Mouse (Mus musculus): ENCODE measurements around the gene Eif3l. TPM values are rescaled to one million over a fixed set of nuclear protein-coding genes. Genes with fewer than 3 reads are reported as not detected.
"Not testable (repeated sequence)": the region's sequence is repeated elsewhere in the genome, so short reads cannot be mapped to it uniquely, and the experiment has no call there.

The Eif3l gene
- 164 and 193 TPM in 2 replicates for polyA plus RNA-seq (2015; fragmentation: Nextera tagmentation; extraction: Ambion mirVana)

GRCm38 (mm10) chr15:79074913-79075532 is at the start of gene Eif3l:
Gene Eif3l, plus strand, starts transcription at chr15:79075179.
- no peaks in the 10 kb centered on the region for H3K27me3 ChIP-seq (replicated peaks)
- WGBS, result under 1% methylated on average over 49 of the region's 49 CpGs
- H3K4me3 ChIP-seq (replicated peaks), result peak within 1 kb of the TSS; percentile 97
- peaks cover 22% of the 10 kb centered on the region for H3K4me1 ChIP-seq
- H3K4me2 ChIP-seq, result peak within 1 kb of the TSS; percentile 89
- H3K36me3 ChIP-seq, result peaks cover 33% of the 10 kb centered on the region
- H3K27ac ChIP-seq (replicated peaks), result peak within 1 kb of the TSS; percentile 89
- peak; percentile 91 for ATAC-seq (ENCODE audit: low FRiP score)
- H3K9me3 ChIP-seq (replicated peaks), result no peaks in the 10 kb centered on the region
- H3K9ac ChIP-seq (replicated peaks), result peak within 1 kb of the TSS; percentile 81

GRCm38 (mm10) chr15:79025687-79026308 is 49.2 kb upstream of the Eif3l start:
- H3K27ac ChIP-seq (replicated peaks), result no peak overlapping the region
- no peak for ATAC-seq (ENCODE audit: low FRiP score)
- peak overlapping the region; percentile 10 for H3K4me3 ChIP-seq (replicated peaks)
- H3K27me3 ChIP-seq (replicated peaks), result no peaks in the 10 kb centered on the region; the same call in 1 of the 2 replicates
- H3K9ac ChIP-seq (replicated peaks), result 0 out of 2 replicates have a peak overlapping the region, but pooled peaks have one; percentile 26
- H3K4me2 ChIP-seq, result peak overlapping the region; percentile 50
- peaks cover 41% of the 10 kb centered on the region for H3K4me1 ChIP-seq
- WGBS, result 12% methylated on average over 15 of the region's 18 CpGs
- H3K9me3 ChIP-seq (replicated peaks), result no peaks in the 10 kb centered on the region
- no peaks in the 10 kb centered on the region for H3K36me3 ChIP-seq

- Histone ChIP-seq H3K9ac (replicated peaks) (no peak overlapping the region), H3K4me1 (peaks cover 50% of the 10 kb centered on the region), H3K27ac (replicated peaks) (peak overlapping the region; percentile 92; the same call in 1 of the 2 replicates), H3K4me2 (peak overlapping the region; percentile 99), H3K9me3 (replicated peaks) (no peaks in the 10 kb centered on the region), H3K27me3 (replicated peaks) (no peaks in the 10 kb centered on the region; the same call in 1 of the 2 replicates), H3K4me3 (replicated peaks) (peak overlapping the region; percentile 60; the same call in 1 of the 2 replicates), H3K36me3 (no peaks in the 10 kb centered on the region)
- WGBS, result 34% methylated on average over 14 of the region's 14 CpGs
- no peak for ATAC-seq (ENCODE audit: low FRiP score)
Observed at GRCm38 (mm10) chr15:79026511-79027290, 48.3 kb upstream of the Eif3l start.

GRCm38 (mm10) chr15:79027291-79028205 is 47.4 kb upstream of the Eif3l start:
- Histone ChIP-seq H3K36me3 (no peaks in the 10 kb centered on the region), H3K9ac (replicated peaks) (peak overlapping the region; percentile 85), H3K27me3 (replicated peaks) (no peaks in the 10 kb centered on the region; the same call in 1 of the 2 replicates), H3K4me1 (peaks cover 57% of the 10 kb centered on the region), H3K4me2 (peak overlapping the region; percentile 99), H3K4me3 (replicated peaks) (peak overlapping the region; percentile 60), H3K27ac (replicated peaks) (peak overlapping the region; percentile 92), H3K9me3 (replicated peaks) (no peaks in the 10 kb centered on the region)
- 0 out of 2 replicates have a peak, but pooled peaks have one; percentile 9 for ATAC-seq (ENCODE audit: low FRiP score)
- 5% methylated on average over 46 of the region's 46 CpGs for WGBS

GRCm38 (mm10) chr15:79028237-79028738 is 46.7 kb upstream of the Eif3l start, which contains the start of gene H1f0:
Gene H1f0, plus strand, starts transcription at chr15:79028450.
- WGBS, result 0% methylated on average over 53 of the region's 58 CpGs
- H3K4me1 ChIP-seq, result peaks cover 58% of the 10 kb centered on the region
- ATAC-seq (ENCODE audit: low FRiP score), result peak; percentile 80

GRCm38 (mm10) chr15:79028823-79029484 is 46.0 kb upstream of the Eif3l start:
- peak overlapping the region; percentile 92 for H3K27ac ChIP-seq (replicated peaks)
- H3K4me1 ChIP-seq, result peaks cover 58% of the 10 kb centered on the region
- H3K4me2 ChIP-seq, result peak overlapping the region; percentile 99
- H3K4me3 ChIP-seq (replicated peaks), result peak overlapping the region; percentile 60
- no peaks in the 10 kb centered on the region; the same call in 1 of the 2 replicates for H3K27me3 ChIP-seq (replicated peaks)
- H3K36me3 ChIP-seq, result no peaks in the 10 kb centered on the region
- 21% methylated on average over 16 of the region's 16 CpGs for WGBS
- H3K9me3 ChIP-seq (replicated peaks), result no peaks in the 10 kb centered on the region
- 0 out of 2 replicates have a peak, but pooled peaks have one; percentile 1 for ATAC-seq (ENCODE audit: low FRiP score)
- H3K9ac ChIP-seq (replicated peaks), result peak overlapping the region; percentile 85

More at GRCm38 (mm10) chr15:79028237-79028738, 46.7 kb upstream of the Eif3l start, which contains the start of gene H1f0:
- H3K36me3 ChIP-seq, result no peaks in the 10 kb centered on the region
- no peaks in the 10 kb centered on the region for H3K9me3 ChIP-seq (replicated peaks)
- peak within 1 kb of the TSS; percentile 92 for H3K27ac ChIP-seq (replicated peaks)
- peak within 1 kb of the TSS; percentile 99 for H3K4me2 ChIP-seq
- H3K4me3 ChIP-seq (replicated peaks), result peak within 1 kb of the TSS; percentile 60
- H3K9ac ChIP-seq (replicated peaks), result peak within 1 kb of the TSS; percentile 85
- H3K27me3 ChIP-seq (replicated peaks), result no peaks in the 10 kb centered on the region; the same call in 1 of the 2 replicates

GRCm38 (mm10) chr15:79029519-79030241 is 45.3 kb upstream of the Eif3l start:
- no peaks in the 10 kb centered on the region for H3K36me3 ChIP-seq
- H3K9ac ChIP-seq (replicated peaks), result peak overlapping the region; percentile 70
- H3K4me2 ChIP-seq, result peak overlapping the region; percentile 99
- no peak for ATAC-seq (ENCODE audit: low FRiP score)
- H3K4me3 ChIP-seq (replicated peaks), result peak overlapping the region; percentile 60
- no peaks in the 10 kb centered on the region for H3K9me3 ChIP-seq (replicated peaks)
- H3K4me1 ChIP-seq, result peaks cover 58% of the 10 kb centered on the region
- peak overlapping the region; percentile 69 for H3K27ac ChIP-seq (replicated peaks)
- H3K27me3 ChIP-seq (replicated peaks), result no peaks in the 10 kb centered on the region
- WGBS, result 5% methylated on average over 11 of the region's 11 CpGs

GRCm38 (mm10) chr15:79030551-79031435 is 44.2 kb upstream of the Eif3l start:
- Histone ChIP-seq H3K4me3 (replicated peaks) (peak overlapping the region; percentile 60), H3K27ac (replicated peaks) (peak overlapping the region; percentile 69), H3K4me2 (peak overlapping the region; percentile 99), H3K36me3 (no peaks in the 10 kb centered on the region), H3K4me1 (peaks cover 52% of the 10 kb centered on the region), H3K9ac (replicated peaks) (peak overlapping the region; percentile 70), H3K9me3 (replicated peaks) (no peaks in the 10 kb centered on the region), H3K27me3 (replicated peaks) (no peaks in the 10 kb centered on the region)
- under 1% methylated on average over 52 of the region's 52 CpGs for WGBS
- peak; percentile 81 for ATAC-seq (ENCODE audit: low FRiP score)

- not testable (repeated sequence) for H3K36me3 ChIP-seq; ATAC-seq (ENCODE audit: low FRiP score); H3K9me3 ChIP-seq (replicated peaks); H3K4me3 ChIP-seq (replicated peaks); H3K27ac ChIP-seq (replicated peaks); H3K27me3 ChIP-seq (replicated peaks); H3K9ac ChIP-seq (replicated peaks)
- WGBS, result 76% methylated on average over 5 of the region's 5 CpGs
- 0 out of 2 replicates have a peak overlapping the region, but pooled peaks have one; percentile 99 for H3K4me2 ChIP-seq
- peaks cover 43% of the 10 kb centered on the region for H3K4me1 ChIP-seq
Observed at GRCm38 (mm10) chr15:79031908-79032307, 43.1 kb upstream of the Eif3l start.

All from neural tube, embryonic 15.5 days (tissue).